Mouse (Mus musculus): Measurements from ENCODE around the gene Serinc3.
"Not testable (repeated sequence)": the region's sequence is repeated elsewhere in the genome, so short reads cannot be mapped to it uniquely, and the experiment has no call there.

The Serinc3 gene

GRCm38 (mm10) chr2:163644575-163645385 lies at the start of gene Serinc3:
Gene Serinc3, minus strand, starts transcription at chr2:163645131.
- peak; percentile 97 to 98 for DNase-seq (ENCODE audit: low spot score in 2 of 2)

- DNase-seq (ENCODE audit: low spot score in 2 of 2) = no peak
Measured at GRCm38 (mm10) chr2:163693716-163694314, 48.9 kb upstream of the Serinc3 start.

- no peak for DNase-seq (ENCODE audit: low spot score in 2 of 2)
Measured at GRCm38 (mm10) chr2:163692873-163693612, 48.1 kb upstream of the Serinc3 start.

GRCm38 (mm10) chr2:163691846-163692605 lies 47.1 kb upstream of the Serinc3 start:
- DNase-seq (ENCODE audit: low spot score in 2 of 2) = no peak

- DNase-seq (ENCODE audit: low spot score in 2 of 2) = no peak
Measured at GRCm38 (mm10) chr2:163690409-163691304, 45.7 kb upstream of the Serinc3 start.

GRCm38 (mm10) chr2:163689771-163690170 lies 44.8 kb upstream of the Serinc3 start:
- no peak for DNase-seq (ENCODE audit: low spot score in 2 of 2)

GRCm38 (mm10) chr2:163688377-163688776 lies 43.4 kb upstream of the Serinc3 start:
- DNase-seq (ENCODE audit: low spot score in 2 of 2) = not testable (repeated sequence)

GRCm38 (mm10) chr2:163686886-163687285 lies 42.0 kb upstream of the Serinc3 start:
- DNase-seq (ENCODE audit: low spot score in 2 of 2) = no peak

GRCm38 (mm10) chr2:163686233-163686632 lies 41.3 kb upstream of the Serinc3 start:
- no peak for DNase-seq (ENCODE audit: low spot score in 2 of 2)

- peak; percentile 66 to 68 for DNase-seq (ENCODE audit: low spot score in 2 of 2)
Measured at GRCm38 (mm10) chr2:163685761-163686200, 40.9 kb upstream of the Serinc3 start.

GRCm38 (mm10) chr2:163685287-163685686 lies 40.4 kb upstream of the Serinc3 start:
- DNase-seq (ENCODE audit: low spot score in 2 of 2) = peak in 1 of 2 experiments; percentile 42

- no peak for DNase-seq (ENCODE audit: low spot score in 2 of 2)
Measured at GRCm38 (mm10) chr2:163682344-163682743, 37.4 kb upstream of the Serinc3 start.

- no peak for DNase-seq (ENCODE audit: low spot score in 2 of 2)
Measured at GRCm38 (mm10) chr2:163676745-163677144, 31.8 kb upstream of the Serinc3 start.

GRCm38 (mm10) chr2:163676321-163676720 lies 31.4 kb upstream of the Serinc3 start:
- DNase-seq (ENCODE audit: low spot score in 2 of 2) = no peak

- DNase-seq (ENCODE audit: low spot score in 2 of 2) = peak in 1 of 2 experiments; percentile 62
Measured at GRCm38 (mm10) chr2:163675662-163676061, 30.7 kb upstream of the Serinc3 start.

- DNase-seq (ENCODE audit: low spot score in 2 of 2) = peak in 1 of 2 experiments; percentile 66
Measured at GRCm38 (mm10) chr2:163675144-163675619, 30.3 kb upstream of the Serinc3 start.

- no peak for DNase-seq (ENCODE audit: low spot score in 2 of 2)
Measured at GRCm38 (mm10) chr2:163674397-163674796, 29.5 kb upstream of the Serinc3 start.

- no peak for DNase-seq (ENCODE audit: low spot score in 2 of 2)
Measured at GRCm38 (mm10) chr2:163670872-163671594, 26.1 kb upstream of the Serinc3 start.

- DNase-seq (ENCODE audit: low spot score in 2 of 2) = no peak
Measured at GRCm38 (mm10) chr2:163667045-163667444, 22.1 kb upstream of the Serinc3 start.

GRCm38 (mm10) chr2:163663930-163664329 lies 19.0 kb upstream of the Serinc3 start:
- DNase-seq (ENCODE audit: low spot score in 2 of 2) = no peak

Data from frontal cortex, postnatal 36 days (tissue).